Mouse (Mus musculus): Measurements from ENCODE around the gene Psen2. TPM values are rescaled to one million over a fixed set of nuclear protein-coding genes. Genes with fewer than 3 reads are reported as not detected.
A peak's percentile ranks its signal among the peaks of the same experiment; 100 is the strongest.

Psen2 gene
- polyA plus RNA-seq, 1 experiment = 0.46 TPM

DNA sequence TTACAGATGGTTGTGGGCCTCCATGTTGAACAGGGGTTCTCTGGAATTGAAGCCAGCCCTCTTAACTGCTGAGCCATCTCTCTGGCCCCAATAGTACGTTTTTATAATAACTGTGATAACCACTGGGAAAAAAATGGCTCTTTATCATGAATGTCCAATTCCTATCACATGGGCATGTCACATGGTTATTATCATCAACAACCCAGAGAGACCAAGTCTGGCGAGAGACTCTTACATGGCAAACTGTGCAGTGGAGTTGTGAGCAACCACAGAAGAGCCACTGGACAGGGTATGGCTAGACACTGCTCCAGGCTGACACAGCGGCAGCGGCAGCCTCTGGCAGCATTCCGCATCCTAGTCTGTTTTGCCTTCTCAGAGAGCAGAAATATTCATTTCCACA is 8.9 kb downstream of the Psen2 start:
- H3K27me3 ChIP-seq (ENCODE audit: control insufficient read depth) = no peaks in the 10 kb centered on the region
- H3K4me3 ChIP-seq (replicated peaks) = peak overlapping the region; percentile 71
- H3K9me3 ChIP-seq (ENCODE audit: control insufficient read depth, low read length) = no peaks in the 10 kb centered on the region
- no peaks in the 10 kb centered on the region; the same call in 1 of the 2 replicates for H3K36me3 ChIP-seq (ENCODE audit: control insufficient read depth)
- TF ChIP-seq TAL1 (IDR thresholded peaks at IDR 0.05; ENCODE audit: low read length) (no peak), GATA1 (IDR thresholded peaks at IDR 0.05; ENCODE audit: low read length) (no peak)
- peaks cover 92% of the 10 kb centered on the region for H3K4me1 ChIP-seq (ENCODE audit: control insufficient read depth)

GRCm38 (mm10) chr1:180252656-180253190 is 10.5 kb downstream of the Psen2 start:
- Histone ChIP-seq H3K4me1 (ENCODE audit: control insufficient read depth) (peaks cover 94% of the 10 kb centered on the region), H3K27me3 (ENCODE audit: control insufficient read depth) (no peaks in the 10 kb centered on the region), H3K4me3 (replicated peaks) (no peak overlapping the region), H3K36me3 (ENCODE audit: control insufficient read depth) (no peaks in the 10 kb centered on the region; the same call in 1 of the 2 replicates), H3K9me3 (ENCODE audit: control insufficient read depth, low read length) (no peaks in the 10 kb centered on the region)
- TF ChIP-seq TAL1 (IDR thresholded peaks at IDR 0.05; ENCODE audit: low read length) (no peak), GATA1 (IDR thresholded peaks at IDR 0.05; ENCODE audit: low read length) (no peak)

DNA sequence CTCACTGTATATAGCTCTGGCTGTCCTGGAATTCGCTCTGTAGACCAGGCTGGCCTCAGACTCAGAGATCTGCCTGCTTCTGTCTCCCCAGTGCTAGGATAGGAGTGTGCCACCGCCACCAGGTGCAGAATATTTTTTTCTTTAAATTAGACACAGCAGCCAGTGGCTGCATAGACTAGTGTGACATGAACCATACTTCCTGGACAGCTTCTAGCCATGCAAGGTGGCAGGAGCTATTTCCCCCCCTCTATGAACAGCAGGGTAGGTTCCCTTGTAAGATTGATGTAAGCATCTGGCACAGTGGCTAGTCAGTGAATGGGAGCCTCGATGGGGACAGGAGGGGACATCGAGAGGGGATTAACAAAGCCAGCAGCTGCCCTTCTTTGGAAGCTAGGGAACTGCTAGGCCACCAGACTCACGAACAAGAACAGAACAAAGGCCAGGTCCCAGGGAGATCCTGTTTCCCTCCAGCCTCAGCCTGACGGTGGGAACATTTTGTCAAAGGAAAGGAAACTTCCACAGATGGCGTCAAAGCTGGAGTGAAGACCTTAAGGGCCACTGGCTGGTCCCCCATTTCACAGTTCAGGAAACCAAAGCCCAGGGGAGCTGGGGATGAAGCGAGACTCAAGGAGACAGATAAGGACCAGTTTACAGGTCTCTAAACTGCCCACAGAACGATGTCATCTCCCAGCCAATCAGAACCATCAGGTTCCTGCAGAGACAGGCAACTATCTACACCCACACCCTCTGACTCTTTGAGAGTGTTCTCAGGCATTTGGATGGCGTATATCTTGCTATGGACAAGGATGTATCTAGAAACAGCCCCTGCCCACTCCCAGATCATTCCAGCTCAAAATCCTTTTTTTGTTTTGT is 11.8 kb downstream of the Psen2 start:
- no peak overlapping the region for H3K4me3 ChIP-seq (replicated peaks)
- TF ChIP-seq TAL1 (IDR thresholded peaks at IDR 0.05; ENCODE audit: low read length) = no peak
- TF ChIP-seq GATA1 (IDR thresholded peaks at IDR 0.05; ENCODE audit: low read length) = no peak

DNA sequence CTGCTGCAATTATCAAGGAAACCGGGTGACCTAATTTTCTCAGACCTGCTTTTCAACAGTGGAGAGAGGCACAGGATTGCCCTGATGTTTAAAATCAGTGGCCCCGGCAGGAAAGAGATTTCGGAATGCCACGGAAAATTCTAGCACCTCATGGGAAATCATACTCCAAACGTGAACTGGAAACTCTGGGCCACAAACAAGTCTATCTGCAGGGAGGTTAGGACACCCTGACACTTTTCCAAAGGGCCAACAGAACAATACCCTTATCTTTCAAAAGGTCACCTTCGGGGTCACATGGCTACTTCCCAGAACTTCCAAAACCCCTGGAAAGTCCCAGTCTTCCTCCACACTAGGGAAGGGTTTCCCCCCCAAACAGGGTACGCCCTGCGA is 12.8 kb downstream of the Psen2 start:
- Histone ChIP-seq H3K9me3 (ENCODE audit: control insufficient read depth, low read length) (no peaks in the 10 kb centered on the region), H3K27me3 (ENCODE audit: control insufficient read depth) (no peaks in the 10 kb centered on the region), H3K4me1 (ENCODE audit: control insufficient read depth) (peaks cover 78% of the 10 kb centered on the region), H3K4me3 (replicated peaks) (no peak overlapping the region), H3K36me3 (ENCODE audit: control insufficient read depth) (peaks cover 6% of the 10 kb centered on the region)
- no peak for TF ChIP-seq GATA1 (IDR thresholded peaks at IDR 0.05; ENCODE audit: low read length)
- no peak for TF ChIP-seq TAL1 (IDR thresholded peaks at IDR 0.05; ENCODE audit: low read length)

More for the DNA sequence above, 11.8 kb downstream of the Psen2 start:
- Histone ChIP-seq H3K9me3 (ENCODE audit: control insufficient read depth, low read length) (no peaks in the 10 kb centered on the region), H3K36me3 (ENCODE audit: control insufficient read depth) (peaks cover 3% of the 10 kb centered on the region; the same call in 1 of the 2 replicates), H3K4me1 (ENCODE audit: control insufficient read depth) (peaks cover 86% of the 10 kb centered on the region), H3K27me3 (ENCODE audit: control insufficient read depth) (no peaks in the 10 kb centered on the region)

DNA sequence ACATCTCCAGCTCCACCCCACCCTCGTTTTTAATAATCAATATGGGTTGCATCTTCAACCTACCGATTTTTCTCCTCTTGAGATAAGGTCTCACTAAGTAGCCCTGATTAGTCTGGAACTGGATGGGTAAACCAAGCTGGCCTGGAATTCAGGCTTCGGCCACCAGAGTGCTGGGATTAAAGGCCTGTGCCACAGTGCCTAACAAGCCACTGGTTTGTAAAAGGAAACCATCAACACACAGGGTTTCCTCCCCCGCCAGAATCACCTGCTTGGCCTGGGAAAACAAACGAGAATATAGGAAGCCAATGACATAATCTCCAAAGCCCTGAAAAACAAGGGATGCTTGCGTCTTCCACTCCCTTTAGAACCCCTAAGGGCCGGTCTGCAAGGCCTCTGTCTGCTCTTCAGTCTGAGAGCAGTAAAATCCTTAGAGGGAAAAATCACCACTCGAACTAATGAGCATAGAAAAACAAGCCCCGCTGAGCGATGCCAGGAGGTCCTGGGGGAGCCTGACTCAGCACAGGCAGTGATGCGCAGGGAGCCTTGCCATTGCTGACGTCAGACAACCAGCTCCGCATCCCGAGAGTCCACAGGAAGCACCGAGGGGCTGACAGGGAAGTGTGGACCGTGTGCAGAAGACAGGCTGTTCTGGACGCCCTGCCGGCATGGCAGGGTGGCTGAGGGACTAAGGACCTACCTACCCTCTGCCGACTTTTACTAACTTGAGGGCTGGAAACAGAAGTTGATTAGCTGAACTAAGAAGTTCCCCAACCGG is 13.4 kb downstream of the Psen2 start:
- Histone ChIP-seq H3K4me3 (replicated peaks) (peak overlapping the region; percentile 28), H3K9me3 (ENCODE audit: control insufficient read depth, low read length) (no peaks in the 10 kb centered on the region), H3K4me1 (ENCODE audit: control insufficient read depth) (peaks cover 72% of the 10 kb centered on the region), H3K36me3 (ENCODE audit: control insufficient read depth) (peaks cover 12% of the 10 kb centered on the region), H3K27me3 (ENCODE audit: control insufficient read depth) (no peaks in the 10 kb centered on the region)
- TF ChIP-seq TAL1 (IDR thresholded peaks at IDR 0.05; ENCODE audit: low read length) (no peak), GATA1 (IDR thresholded peaks at IDR 0.05; ENCODE audit: low read length) (no peak)

DNA sequence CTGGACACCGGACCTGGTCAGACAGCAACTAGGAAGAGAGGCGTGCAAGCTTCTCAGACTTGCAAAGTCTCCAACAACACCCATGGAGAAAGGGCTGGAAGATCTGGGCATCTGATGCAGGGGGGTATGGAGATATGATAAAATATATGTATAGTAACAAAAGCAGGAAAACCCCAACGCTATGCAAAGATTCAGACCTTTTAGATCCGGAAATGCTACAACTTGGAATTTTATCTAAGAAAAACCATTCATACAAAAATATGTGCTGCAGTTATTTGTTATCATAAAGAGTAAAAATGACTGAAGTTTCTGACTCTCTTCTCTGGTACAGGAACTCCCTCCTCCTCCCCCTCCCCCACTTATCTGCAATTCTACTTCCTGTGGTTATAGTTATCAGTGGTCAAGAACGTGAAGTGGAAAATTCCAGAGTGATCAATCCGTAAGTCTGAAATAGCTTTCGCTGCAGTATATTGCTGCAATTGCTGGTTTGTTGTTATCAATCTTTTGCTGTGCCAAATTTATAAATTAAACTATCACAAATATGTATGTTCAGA is 14.6 kb downstream of the Psen2 start:
- Histone ChIP-seq H3K9me3 (ENCODE audit: control insufficient read depth, low read length) (peaks cover 7% of the 10 kb centered on the region), H3K27me3 (ENCODE audit: control insufficient read depth) (no peaks in the 10 kb centered on the region; the same call in 1 of the 2 replicates), H3K36me3 (ENCODE audit: control insufficient read depth) (peaks cover 18% of the 10 kb centered on the region), H3K4me1 (ENCODE audit: control insufficient read depth) (peaks cover 60% of the 10 kb centered on the region), H3K4me3 (replicated peaks) (no peak overlapping the region)
- TF ChIP-seq GATA1 (IDR thresholded peaks at IDR 0.05; ENCODE audit: low read length) = no peak
- no peak for TF ChIP-seq TAL1 (IDR thresholded peaks at IDR 0.05; ENCODE audit: low read length)

DNA sequence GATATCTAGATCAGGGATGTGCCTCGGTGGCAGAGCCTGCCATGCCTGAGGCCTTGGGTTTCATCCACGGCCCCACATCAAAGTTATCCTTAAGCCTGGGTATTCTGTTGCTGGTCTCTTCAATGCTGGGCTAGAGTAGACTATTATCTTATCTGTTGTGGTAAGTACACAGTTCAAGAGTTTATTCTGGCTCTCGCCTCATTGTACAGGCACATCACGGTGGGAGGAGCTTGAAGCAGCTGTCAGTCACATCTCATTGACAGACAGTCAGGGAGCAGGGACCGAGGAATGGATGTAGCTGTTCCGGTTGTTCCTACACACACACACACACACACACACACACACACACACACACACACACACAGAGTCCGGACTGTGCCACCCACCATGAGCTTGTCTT is 15.3 kb downstream of the Psen2 start:
- peaks cover 55% of the 10 kb centered on the region for H3K4me1 ChIP-seq (ENCODE audit: control insufficient read depth)
- H3K4me3 ChIP-seq (replicated peaks) = peak overlapping the region; percentile 15
- TF ChIP-seq GATA1 (IDR thresholded peaks at IDR 0.05; ENCODE audit: low read length) (peak; percentile 18; the same call in 1 of the 2 replicates), TAL1 (IDR thresholded peaks at IDR 0.05; ENCODE audit: low read length) (no peak)
- peaks cover 24% of the 10 kb centered on the region for H3K36me3 ChIP-seq (ENCODE audit: control insufficient read depth)
- H3K9me3 ChIP-seq (ENCODE audit: control insufficient read depth, low read length) = peaks cover 13% of the 10 kb centered on the region
- peaks cover 2% of the 10 kb centered on the region; the same call in 1 of the 2 replicates for H3K27me3 ChIP-seq (ENCODE audit: control insufficient read depth)

DNA sequence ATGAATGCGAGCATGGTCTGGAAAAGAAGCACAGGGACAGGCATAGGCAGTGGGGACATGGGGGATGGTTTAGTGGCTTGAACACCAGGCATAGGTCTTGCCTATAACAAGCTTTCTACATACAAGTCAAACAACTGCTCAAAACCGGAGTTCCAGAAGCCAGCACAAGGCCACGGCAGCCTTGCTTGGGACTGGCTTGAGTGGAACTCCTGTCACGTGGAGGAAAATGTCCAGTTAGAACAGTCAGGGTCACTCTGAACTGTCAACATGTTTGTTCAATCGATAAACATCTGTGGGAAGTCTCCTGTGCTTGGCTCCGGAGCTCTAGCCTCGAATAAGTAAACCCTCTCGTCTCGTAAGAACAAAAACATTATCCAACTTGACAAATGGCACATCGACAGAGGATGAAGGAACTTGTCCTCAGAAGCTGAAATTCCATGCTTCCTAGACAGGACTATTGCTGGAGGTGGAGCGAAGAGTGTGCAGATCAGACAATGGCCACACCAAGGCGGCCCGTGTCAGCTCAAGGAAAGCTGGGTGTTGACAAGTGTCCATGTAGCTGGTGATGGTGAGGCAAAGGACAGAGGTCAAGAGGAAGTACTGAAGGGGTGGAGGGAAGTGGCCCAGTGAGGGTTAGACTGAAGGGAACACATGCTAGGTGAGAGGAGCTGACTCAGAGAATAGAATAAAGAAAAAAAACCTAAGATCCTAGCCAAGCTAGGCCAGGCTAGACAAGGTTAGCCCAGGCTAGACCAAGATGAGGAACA is 17.3 kb downstream of the Psen2 start:
- TF ChIP-seq GATA1 (IDR thresholded peaks at IDR 0.05; ENCODE audit: low read length) (no peak), TAL1 (IDR thresholded peaks at IDR 0.05; ENCODE audit: low read length) (no peak)
- H3K4me1 ChIP-seq (ENCODE audit: control insufficient read depth) = peaks cover 36% of the 10 kb centered on the region
- H3K36me3 ChIP-seq (ENCODE audit: control insufficient read depth) = peaks cover 30% of the 10 kb centered on the region
- H3K27me3 ChIP-seq (ENCODE audit: control insufficient read depth) = peaks cover 2% of the 10 kb centered on the region; the same call in 1 of the 2 replicates
- H3K4me3 ChIP-seq (replicated peaks) = no peak overlapping the region
- peaks cover 17% of the 10 kb centered on the region for H3K9me3 ChIP-seq (ENCODE audit: control insufficient read depth, low read length)

Data from erythroblast, embryonic 14.5 days (primary cell).